Mouse (Mus musculus): ENCODE data around the gene Hc. TPM values are rescaled to one million over a fixed set of nuclear protein-coding genes. Genes with fewer than 3 reads are reported as not detected.
A peak's percentile ranks its signal among the peaks of the same experiment; 100 is the strongest.

The Hc gene
- 0.49 and 1.5 TPM in 2 replicates for polyA plus RNA-seq (2014; fragmentation: Nextera tagmentation; extraction: Ambion mirVana)

DNA sequence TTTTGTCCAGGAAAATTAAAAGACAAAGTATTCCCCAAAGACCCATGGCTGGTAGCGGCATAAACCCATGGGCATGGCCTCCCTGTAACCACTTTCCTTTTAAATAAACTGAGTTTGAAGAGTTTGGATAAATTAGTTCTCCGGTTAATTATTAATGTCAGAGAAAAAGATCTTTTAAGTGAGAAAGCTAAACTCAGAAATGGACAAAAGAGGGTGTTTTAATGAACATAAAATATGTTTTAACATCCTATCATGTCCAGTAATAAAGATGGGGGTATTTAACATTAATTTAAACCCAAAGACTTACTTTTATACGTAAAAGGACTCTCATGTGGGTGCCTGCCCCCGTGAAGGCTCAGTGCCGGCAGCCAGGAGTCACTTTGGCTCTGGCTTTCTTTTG lies at the start of gene Hc:
Gene Hc, minus strand, starts transcription at position 101 of the 400 bp plus-strand sequence.
- no peak for ATAC-seq (ENCODE audit: insufficient read depth)
- H3K4me1 ChIP-seq (ENCODE audit: insufficient read depth): no peaks in the 10 kb centered on the region
- no peaks in the 10 kb centered on the region for H3K27me3 ChIP-seq (ENCODE audit: insufficient read depth, low read length)
- no peak within 1 kb of the TSS for H3K27ac ChIP-seq (ENCODE audit: low read depth)
- no peak for TF ChIP-seq CTCF (IDR thresholded peaks at IDR 0.05; ENCODE audit: low read depth)
- WGBS: 59% methylated on average over 5 of the region's 5 CpGs
- no peaks in the 10 kb centered on the region for H3K9me3 ChIP-seq (ENCODE audit: low read depth, low read length)
- H3K9ac ChIP-seq: no peak within 1 kb of the TSS
- DNase-seq: no peak
- no peaks in the 10 kb centered on the region for H3K36me3 ChIP-seq (ENCODE audit: insufficient read depth)
- H3K4me2 ChIP-seq: no peak within 1 kb of the TSS
- H3K4me3 ChIP-seq (ENCODE audit: low read depth, low read length): no peak within 1 kb of the TSS

DNA sequence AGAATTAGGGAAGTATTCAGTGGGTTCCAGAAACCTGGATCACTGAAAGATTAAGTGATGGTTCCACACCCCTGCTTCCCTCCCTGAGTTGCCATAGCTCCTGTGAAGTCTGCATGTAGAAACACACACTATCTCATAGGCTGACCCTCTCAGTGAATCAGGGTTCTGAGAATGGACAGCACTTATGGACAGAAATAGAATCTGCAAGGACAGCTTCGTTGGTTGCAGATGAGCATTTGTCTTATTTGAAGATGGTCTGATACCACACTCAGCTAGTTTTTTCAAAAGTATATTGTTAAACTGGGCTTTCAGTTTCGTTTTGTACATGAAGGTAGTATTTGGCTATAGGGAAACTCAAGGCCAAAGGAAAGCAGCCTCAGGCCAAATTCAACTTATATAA lies 49.3 kb upstream of the Hc start:
- no peak overlapping the region for H3K4me3 ChIP-seq (ENCODE audit: low read depth, low read length)
- no peak overlapping the region for H3K27ac ChIP-seq (ENCODE audit: low read depth)
- 0 out of 2 replicates have a peak, but pooled peaks cover 5% of the 10 kb centered on the region for H3K36me3 ChIP-seq (ENCODE audit: insufficient read depth)
- no peak overlapping the region for H3K4me2 ChIP-seq
- no peaks in the 10 kb centered on the region for H3K9me3 ChIP-seq (ENCODE audit: low read depth, low read length)
- H3K4me1 ChIP-seq (ENCODE audit: insufficient read depth): no peaks in the 10 kb centered on the region
- TF ChIP-seq CTCF (IDR thresholded peaks at IDR 0.05; ENCODE audit: low read depth): no peak
- DNase-seq: no peak
- WGBS: 73% methylated on average over 2 of the region's 2 CpGs
- H3K9ac ChIP-seq: no peak overlapping the region
- H3K27me3 ChIP-seq (ENCODE audit: insufficient read depth, low read length): no peaks in the 10 kb centered on the region
- ATAC-seq (ENCODE audit: insufficient read depth): no peak

DNA sequence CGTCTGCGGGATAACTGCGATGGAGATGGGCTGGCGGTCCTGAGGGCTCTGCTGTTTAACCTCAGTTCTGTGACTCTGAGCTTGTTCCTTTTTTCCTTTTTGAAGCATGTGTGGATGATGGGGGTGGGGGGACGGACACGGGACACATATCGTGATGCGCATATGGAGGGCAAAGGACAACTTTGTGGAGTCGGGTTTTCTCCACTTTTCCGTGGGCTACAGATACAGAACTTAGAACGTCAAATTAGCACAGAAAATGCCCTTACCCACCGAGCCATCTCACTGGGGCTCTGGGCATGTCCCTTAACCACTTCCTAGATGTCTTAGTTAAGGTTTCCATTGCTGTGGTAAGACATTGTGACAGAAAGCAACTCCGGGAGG lies 48.7 kb upstream of the Hc start:
- DNase-seq (no peak), ATAC-seq (ENCODE audit: insufficient read depth) (no peak)
- Histone ChIP-seq H3K9me3 (ENCODE audit: low read depth, low read length) (no peaks in the 10 kb centered on the region), H3K4me3 (ENCODE audit: low read depth, low read length) (peak overlapping the region; percentile 69), H3K9ac (peak overlapping the region; percentile 67), H3K4me1 (ENCODE audit: insufficient read depth) (no peaks in the 10 kb centered on the region), H3K27me3 (ENCODE audit: insufficient read depth, low read length) (no peaks in the 10 kb centered on the region), H3K36me3 (ENCODE audit: insufficient read depth) (no peaks in the 10 kb centered on the region), H3K27ac (ENCODE audit: low read depth) (peak overlapping the region; percentile 88), H3K4me2 (peak overlapping the region; percentile 86)
- 1% methylated on average over 13 of the region's 13 CpGs for WGBS
- TF ChIP-seq CTCF (IDR thresholded peaks at IDR 0.05; ENCODE audit: low read depth): no peak

DNA sequence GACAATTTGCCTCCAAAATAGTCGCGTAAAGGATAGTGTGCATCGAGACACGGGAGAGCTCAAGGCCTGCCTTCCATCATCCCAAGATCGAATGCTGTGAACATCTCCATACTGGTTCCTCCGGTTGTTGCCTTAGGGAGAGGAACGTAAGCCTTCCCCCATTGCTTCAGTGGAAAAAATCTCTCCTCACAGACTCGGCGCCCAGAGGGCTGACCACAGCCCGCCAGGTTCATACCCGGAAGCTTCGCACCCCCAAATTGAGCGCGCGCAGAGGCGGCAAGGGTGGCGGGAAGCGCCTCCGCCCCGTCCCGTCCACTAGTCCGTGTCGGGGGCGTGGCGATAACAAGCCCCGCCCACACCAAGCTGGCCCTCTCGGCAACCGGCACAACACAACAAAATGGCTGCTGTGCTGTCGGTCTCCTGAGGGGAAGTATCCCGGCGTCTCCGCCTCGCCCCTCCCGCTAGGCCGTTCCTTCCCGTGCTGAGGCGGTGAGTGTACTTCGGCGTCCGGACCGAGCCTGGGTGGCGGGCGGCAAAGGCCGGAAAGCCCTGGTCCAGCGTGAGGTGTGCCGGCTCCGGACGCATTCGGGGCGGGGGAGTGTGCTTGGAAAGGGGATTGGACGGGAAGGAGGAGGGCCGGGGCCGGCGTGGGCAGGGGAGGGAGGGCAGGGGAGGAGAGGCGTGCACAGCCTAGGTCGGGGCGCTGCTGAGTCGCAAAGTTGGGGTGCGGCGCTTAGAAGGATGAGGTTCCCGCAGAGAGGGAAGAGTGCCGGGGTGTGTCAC lies 48.1 kb upstream of the Hc start, which contains the start of gene Cntrl:
Gene Cntrl, plus strand, starts transcription at position 352 of the 783 bp plus-strand sequence.
- WGBS: 1% methylated on average over 60 of the region's 62 CpGs

DNA sequence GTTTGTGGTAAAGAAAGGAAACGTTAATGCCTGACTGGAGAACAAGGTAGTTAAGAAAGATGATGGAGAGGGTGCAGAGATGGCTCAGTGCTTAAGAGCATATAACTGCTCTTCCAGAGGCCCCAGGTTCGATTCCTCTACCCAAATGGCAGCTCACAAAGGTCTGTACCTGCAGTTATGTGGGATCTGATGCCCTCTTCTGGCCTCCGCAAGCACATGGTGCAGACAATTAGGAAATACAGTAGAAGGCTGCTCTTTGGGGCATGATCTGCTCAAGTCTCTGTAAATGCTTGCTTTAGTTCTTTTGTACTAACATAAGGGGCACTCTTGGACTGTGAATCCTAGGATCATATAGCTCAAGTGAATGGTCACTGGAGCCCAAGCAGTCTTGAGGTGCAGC lies 47.5 kb upstream of the Hc start:
- peak overlapping the region; percentile 69 for H3K4me3 ChIP-seq (ENCODE audit: low read depth, low read length)
- no peaks in the 10 kb centered on the region for H3K4me1 ChIP-seq (ENCODE audit: insufficient read depth)
- peak overlapping the region; percentile 67 for H3K9ac ChIP-seq
- peak overlapping the region; percentile 86 for H3K4me2 ChIP-seq
- peak overlapping the region; percentile 88 for H3K27ac ChIP-seq (ENCODE audit: low read depth)
- H3K27me3 ChIP-seq (ENCODE audit: insufficient read depth, low read length): no peaks in the 10 kb centered on the region
- WGBS: 27% methylated on average over 3 of the region's 3 CpGs
- DNase-seq (peak; percentile 73), ATAC-seq (ENCODE audit: insufficient read depth) (peak; percentile 43)
- H3K36me3 ChIP-seq (ENCODE audit: insufficient read depth): no peaks in the 10 kb centered on the region
- TF ChIP-seq CTCF (IDR thresholded peaks at IDR 0.05; ENCODE audit: low read depth): peak; percentile 71
- no peaks in the 10 kb centered on the region for H3K9me3 ChIP-seq (ENCODE audit: low read depth, low read length)

More for the DNA sequence above, 48.1 kb upstream of the Hc start, which contains the start of gene Cntrl:
- Histone ChIP-seq H3K27me3 (ENCODE audit: insufficient read depth, low read length) (no peaks in the 10 kb centered on the region), H3K4me3 (ENCODE audit: low read depth, low read length) (peak within 1 kb of the TSS; percentile 69), H3K9me3 (ENCODE audit: low read depth, low read length) (no peaks in the 10 kb centered on the region), H3K4me2 (peak within 1 kb of the TSS; percentile 86), H3K36me3 (ENCODE audit: insufficient read depth) (no peaks in the 10 kb centered on the region), H3K4me1 (ENCODE audit: insufficient read depth) (no peaks in the 10 kb centered on the region), H3K27ac (ENCODE audit: low read depth) (peak within 1 kb of the TSS; percentile 88), H3K9ac (peak within 1 kb of the TSS; percentile 67)
- DNase-seq (peak; percentile 98), ATAC-seq (ENCODE audit: insufficient read depth) (peak; percentile 97)
- no peak for TF ChIP-seq CTCF (IDR thresholded peaks at IDR 0.05; ENCODE audit: low read depth)

DNA sequence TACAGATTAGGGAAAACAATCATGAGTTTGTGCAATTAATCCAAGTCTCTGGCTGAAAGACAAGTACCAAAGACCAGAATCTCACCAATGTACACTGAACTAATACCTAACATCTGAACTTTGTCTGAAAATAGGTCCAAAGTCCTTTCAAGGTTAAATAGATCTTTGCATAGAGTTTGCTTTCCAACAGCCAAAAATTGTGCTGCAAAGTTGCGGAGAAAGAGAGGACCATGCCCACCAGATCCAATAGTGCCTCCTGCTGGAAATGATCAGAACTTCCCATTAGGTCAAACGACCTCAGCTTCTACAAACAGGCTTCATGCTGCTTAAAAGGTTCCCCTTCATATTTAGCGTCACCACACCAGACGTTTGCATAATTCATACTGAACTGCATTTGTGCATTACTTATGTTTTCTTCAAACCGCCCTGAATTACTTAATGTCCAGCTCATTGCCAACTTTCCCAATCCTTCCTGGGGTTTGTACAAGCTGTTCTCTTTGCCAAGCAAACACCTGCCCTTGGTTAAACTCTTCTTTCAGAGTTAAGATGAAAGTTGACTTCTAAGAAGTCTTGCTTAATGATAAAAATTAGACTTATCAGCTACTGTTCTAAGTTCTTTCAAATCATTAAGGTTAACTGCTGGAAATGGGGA lies 46.9 kb upstream of the Hc start:
- TF ChIP-seq CTCF (IDR thresholded peaks at IDR 0.05; ENCODE audit: low read depth): peak; percentile 65
- ATAC-seq (ENCODE audit: insufficient read depth): no peak
- WGBS: 52% methylated on average over 5 of the region's 5 CpGs
- no peak overlapping the region for H3K4me2 ChIP-seq
- no peak overlapping the region for H3K4me3 ChIP-seq (ENCODE audit: low read depth, low read length)
- no peaks in the 10 kb centered on the region for H3K9me3 ChIP-seq (ENCODE audit: low read depth, low read length)
- no peaks in the 10 kb centered on the region for H3K4me1 ChIP-seq (ENCODE audit: insufficient read depth)
- peak; percentile 70 for DNase-seq
- no peaks in the 10 kb centered on the region for H3K36me3 ChIP-seq (ENCODE audit: insufficient read depth)
- no peaks in the 10 kb centered on the region for H3K27me3 ChIP-seq (ENCODE audit: insufficient read depth, low read length)
- H3K27ac ChIP-seq (ENCODE audit: low read depth): no peak overlapping the region
- H3K9ac ChIP-seq: no peak overlapping the region

DNA sequence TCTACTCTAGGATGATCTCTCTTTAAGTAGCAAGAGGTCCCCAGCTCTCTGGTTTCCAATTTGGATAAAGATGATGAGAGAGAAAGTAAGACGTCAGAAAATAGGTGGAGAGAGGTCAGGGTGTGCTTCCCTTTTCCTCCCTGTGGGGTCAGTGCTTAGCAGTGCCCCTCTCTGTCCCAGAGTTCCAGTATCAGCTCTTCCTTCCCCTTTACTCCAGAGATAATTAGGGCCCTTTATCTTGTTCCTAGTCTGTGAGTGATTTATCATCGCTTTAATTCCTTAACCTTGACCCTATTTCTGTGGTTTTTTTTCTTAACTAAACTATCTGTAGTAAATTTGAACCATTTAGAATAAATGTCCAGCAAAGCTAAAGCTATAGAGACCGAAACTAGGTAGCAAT lies 43.6 kb upstream of the Hc start:
- Histone ChIP-seq H3K27me3 (ENCODE audit: insufficient read depth, low read length) (no peaks in the 10 kb centered on the region), H3K4me3 (ENCODE audit: low read depth, low read length) (no peak overlapping the region), H3K9me3 (ENCODE audit: low read depth, low read length) (no peaks in the 10 kb centered on the region), H3K36me3 (ENCODE audit: insufficient read depth) (no peaks in the 10 kb centered on the region), H3K9ac (no peak overlapping the region), H3K27ac (ENCODE audit: low read depth) (no peak overlapping the region), H3K4me1 (ENCODE audit: insufficient read depth) (no peaks in the 10 kb centered on the region), H3K4me2 (no peak overlapping the region)
- DNase-seq: no peak
- no peak for TF ChIP-seq CTCF (IDR thresholded peaks at IDR 0.05; ENCODE audit: low read depth)
- ATAC-seq (ENCODE audit: insufficient read depth): no peak
- 41% methylated on average over 3 of the region's 3 CpGs for WGBS
